15 mouse cellular contexts compared by ENCODE assay signal in genomic region chr5:29817400-29817799, GRCm38 (mm10).
DNase-seq lines count a peak whose midpoint lies in the region; ATAC-seq and TF ChIP-seq lines count a peak whose summit lies in the region.
"Had no signal": no experiment of that assay in that cellular context is flagged by ENCODE, and none has a peak within 500 bp of the region (broad histone marks: within the 10 kb centered on the region; RNA-seq: fewer than 3 reads in every experiment).

No protein-coding gene starts in this region.

- peak; percentile 83 for ATAC-seq in forebrain, postnatal 0 days
- no peak for ATAC-seq in forebrain, embryonic 11.5 days (replicated peaks; ENCODE audit: low FRiP score)
- ATAC-seq: forebrain, embryonic 15.5 days had no signal

- no peak overlapping the region for H3K9ac ChIP-seq in forebrain, postnatal 0 days
- H3K9ac ChIP-seq in forebrain, embryonic 11.5 days (ENCODE audit: low read length), result no peak overlapping the region
- H3K9ac ChIP-seq: embryonic facial prominence, embryonic 12.5 days; forebrain, embryonic 15.5 days; heart, embryonic 15.5 days; midbrain, embryonic 12.5 days had no signal

- H3K9me3 ChIP-seq in forebrain, postnatal 0 days (ENCODE audit: low read length), result no peaks in the 10 kb centered on the region
- H3K9me3 ChIP-seq in forebrain, embryonic 11.5 days (ENCODE audit: control insufficient read depth, low read length), result no peaks in the 10 kb centered on the region
- H3K9me3 ChIP-seq: embryonic facial prominence, embryonic 12.5 days; forebrain, embryonic 15.5 days; heart, embryonic 15.5 days had no signal

- intact Hi-C loops in left cerebral cortex, postnatal 25 days (cut with DNase I), result no loop called here
- intact Hi-C loops in left cerebral cortex, adult 2 months (cut with DNase I), result no loop called here
- intact Hi-C loops in heart, postnatal 36 days (cut with DNase I), result no loop called here

- no peak overlapping the region for H3K4me3 ChIP-seq in forebrain, postnatal 0 days (ENCODE audit: low read depth, low read length)
- H3K4me3 ChIP-seq in forebrain, embryonic 11.5 days (ENCODE audit: low read depth, low read length), result no peak overlapping the region
- no peak overlapping the region for H3K4me3 ChIP-seq in left cerebral cortex, adult 2 months
- H3K4me3 ChIP-seq: embryonic facial prominence, embryonic 12.5 days; forebrain, embryonic 15.5 days; heart, embryonic 15.5 days; midbrain, embryonic 12.5 days had no signal

- H3K4me2 ChIP-seq in forebrain, postnatal 0 days (ENCODE audit: low read depth), result no peak overlapping the region
- no peak overlapping the region for H3K4me2 ChIP-seq in forebrain, embryonic 11.5 days (ENCODE audit: low read depth, low read length, severe bottlenecking)
- H3K4me2 ChIP-seq: embryonic facial prominence, embryonic 12.5 days; forebrain, embryonic 15.5 days; heart, embryonic 15.5 days; midbrain, embryonic 12.5 days had no signal

- TF ChIP-seq CTCF in forebrain, postnatal 0 days (IDR thresholded peaks at IDR 0.05; ENCODE audit: low read depth), result no peak
- no peak for TF ChIP-seq CTCF in left cerebral cortex, adult 2 months (IDR thresholded peaks at IDR 0.05)

- no peaks in the 10 kb centered on the region for H3K36me3 ChIP-seq in forebrain, postnatal 0 days (ENCODE audit: insufficient read depth)
- H3K36me3 ChIP-seq in forebrain, embryonic 11.5 days (ENCODE audit: control insufficient read depth, insufficient read depth, low read length), result no peaks in the 10 kb centered on the region
- H3K36me3 ChIP-seq: embryonic facial prominence, embryonic 12.5 days; forebrain, embryonic 15.5 days; heart, embryonic 15.5 days; midbrain, embryonic 12.5 days had no signal

- WGBS in forebrain, postnatal 0 days, result 57% methylated on average over 5 of the region's 5 CpGs
- WGBS in forebrain, embryonic 11.5 days, result 93% methylated on average over 5 of the region's 5 CpGs

- no peak overlapping the region for H3K27ac ChIP-seq in forebrain, postnatal 0 days (ENCODE audit: low read depth, low read length)
- H3K27ac ChIP-seq in forebrain, embryonic 11.5 days (ENCODE audit: low read depth, low read length), result no peak overlapping the region
- H3K27ac ChIP-seq in left cerebral cortex, adult 2 months, result no peak overlapping the region
- H3K27ac ChIP-seq: embryonic facial prominence, embryonic 12.5 days; forebrain, embryonic 15.5 days; heart, embryonic 15.5 days; midbrain, embryonic 12.5 days; stomach, postnatal 0 days had no signal

- no peaks in the 10 kb centered on the region for H3K4me1 ChIP-seq in forebrain, postnatal 0 days (ENCODE audit: insufficient read depth)
- no peaks in the 10 kb centered on the region for H3K4me1 ChIP-seq in forebrain, embryonic 11.5 days (replicated peaks; ENCODE audit: control insufficient read depth, insufficient read depth, low read length)
- H3K4me1 ChIP-seq: embryonic facial prominence, embryonic 12.5 days; forebrain, embryonic 15.5 days; heart, embryonic 15.5 days; midbrain, embryonic 12.5 days had no signal

- no peaks in the 10 kb centered on the region for H3K27me3 ChIP-seq in forebrain, postnatal 0 days (ENCODE audit: insufficient read depth, low read length)
- H3K27me3 ChIP-seq in forebrain, embryonic 11.5 days (ENCODE audit: control insufficient read depth, insufficient read depth, low read length), result no peaks in the 10 kb centered on the region
- H3K27me3 ChIP-seq: embryonic facial prominence, embryonic 12.5 days; forebrain, embryonic 15.5 days; heart, embryonic 15.5 days; midbrain, embryonic 12.5 days had no signal

- DNase-seq in forebrain, postnatal 0 days, result peak; percentile 66
- no peak for DNase-seq in forebrain, embryonic 11.5 days (ENCODE audit: low spot score)
- peak; percentile 20 to 31 for DNase-seq in left cerebral cortex, postnatal 25 days (ENCODE audit: low spot score in 2 of 2)
- no peak for DNase-seq in left cerebral cortex, adult 2 months (ENCODE audit: extremely low spot score in 1 of 2, low spot score in 2 of 2)
- DNase-seq in brain, embryonic 18.5 days (ENCODE audit: low read depth, low spot score), result peak; percentile 40
- peak; percentile 35 to 39 for DNase-seq in heart, postnatal 36 days
- DNase-seq in natural killer cell, adult 2 months (ENCODE audit: low spot score in 2 of 2), result no peak
- no peak for DNase-seq in embryo, embryonic 9.5 days (ENCODE audit: extremely low spot score)
- DNase-seq: adrenal gland, adult 2 months; kidney, postnatal 14 days had no signal

Comparison
In these comparisons a context has a peak if more than half of its experiments do, and no peak if none do; other contexts are left out.
1. DNase-seq: peak in forebrain, postnatal 0 days (single experiment), left cerebral cortex, postnatal 25 days (2 of 2), brain, embryonic 18.5 days (single experiment) and heart, postnatal 36 days (2 of 2); none in forebrain, embryonic 11.5 days (single experiment), left cerebral cortex, adult 2 months (0 of 2), natural killer cell, adult 2 months (0 of 2) and embryo, embryonic 9.5 days (single experiment).